ENCODE assay signal across 15 mouse cellular contexts in genomic region chr1:93229221-93229620, GRCm38 (mm10). TPM values are rescaled to one million over a fixed set of nuclear protein-coding genes. Genes with fewer than 3 reads are reported as not detected.
DNase-seq lines count a peak whose midpoint lies in the region; ATAC-seq lines count a peak whose summit lies in the region.
"Had no signal": no experiment of that assay in that cellular context is flagged by ENCODE, and none has a peak within 500 bp of the region (broad histone marks: within the 10 kb centered on the region; RNA-seq: fewer than 3 reads in every experiment).

No protein-coding gene starts in this region.

- no peak overlapping the region for H3K9ac ChIP-seq in kidney, embryonic 16.5 days (replicated peaks; ENCODE audit: low read length)
- H3K9ac ChIP-seq: heart, embryonic 13.5 days; lung, embryonic 14.5 days had no signal

- H3K36me3 ChIP-seq in kidney, embryonic 16.5 days (ENCODE audit: insufficient read depth, low read length), result no peaks in the 10 kb centered on the region
- H3K36me3 ChIP-seq: heart, embryonic 13.5 days had no signal

- H3K9me3 ChIP-seq in kidney, embryonic 16.5 days (ENCODE audit: low read length), result no peaks in the 10 kb centered on the region
- H3K9me3 ChIP-seq: heart, embryonic 13.5 days had no signal

- no peak overlapping the region for H3K27ac ChIP-seq in kidney, embryonic 16.5 days (ENCODE audit: low read length)
- H3K27ac ChIP-seq: heart, embryonic 13.5 days had no signal

- H3K4me2 ChIP-seq in kidney, embryonic 16.5 days (replicated peaks; ENCODE audit: low read depth, low read length), result no peak overlapping the region
- H3K4me2 ChIP-seq: heart, embryonic 13.5 days; lung, embryonic 14.5 days had no signal

- no peak for ATAC-seq in kidney, embryonic 16.5 days (ENCODE audit: low FRiP score, low TSS enrichment)
- ATAC-seq: forebrain, embryonic 16.5 days had no signal

- peak; percentile 52 to 73 for DNase-seq in adrenal gland, adult (ENCODE audit: inconsistent age in 2 of 2, low spot score in 1 of 2)
- no peak for DNase-seq in adrenal gland, postnatal 25 days
- peak; percentile 60 for DNase-seq in kidney, adult 11 months
- DNase-seq in lung, postnatal 36 days, result peak; percentile 53
- DNase-seq in lung, postnatal 10 days, result no peak
- peak; percentile 40 to 58 for DNase-seq in adrenal gland, postnatal 36 days
- DNase-seq in left cerebral cortex, adult 9 months (ENCODE audit: low spot score in 2 of 2), result no peak
- DNase-seq: cerebellum, adult 11 months; lung, embryonic 14.5 days; right cerebral cortex, adult 18-20 months; thymus, postnatal 25 days had no signal

- WGBS in kidney, embryonic 16.5 days, result 90% methylated on average over 6 of the region's 6 CpGs

- peaks cover 24% of the 10 kb centered on the region for H3K4me1 ChIP-seq in kidney, embryonic 16.5 days (ENCODE audit: insufficient read depth, low read length)

- no peak overlapping the region for H3K4me3 ChIP-seq in kidney, embryonic 16.5 days (ENCODE audit: low read length)
- H3K4me3 ChIP-seq: heart, embryonic 13.5 days; myocyte had no signal

- no peaks in the 10 kb centered on the region for H3K27me3 ChIP-seq in kidney, embryonic 16.5 days (ENCODE audit: insufficient read depth, low read length)

RNA-seq across cellular contexts. Expression of gene Sned1, which starts 6.4 kb away (rescaled TPM):
- total RNA-seq in adrenal gland, postnatal 25 days (2021), result 32.5 and 34.1 TPM in 2 replicates
- polyA plus RNA-seq in kidney, embryonic 16.5 days (2015; fragmentation: Nextera tagmentation; extraction: Ambion mirVana), result 9.5 and 11.1 TPM in 2 replicates
- 10 to 100 TPM; 15.5 to 18.3 TPM for total RNA-seq in adrenal gland, postnatal 36 days (2021)

Comparison
In these comparisons a context has a peak if more than half of its experiments do, and no peak if none do; other contexts are left out.
1. DNase-seq: peak in adrenal gland, adult (2 of 2), kidney, adult 11 months (single experiment), lung, postnatal 36 days (single experiment) and adrenal gland, postnatal 36 days (2 of 2); none in adrenal gland, postnatal 25 days (single experiment), lung, postnatal 10 days (single experiment) and left cerebral cortex, adult 9 months (0 of 2).